Mouse (Mus musculus) testis, adult 2 months (tissue): Measurements from ENCODE around the gene Hdac9.

Source experiments
- CTCF ChIP-seq: fragments of 200-500 bp; IDR thresholded peaks from 2 replicates; pipeline ENCODE4 v1.5.1; 2012; ENCODE audit warnings: low read depth, mild to moderate bottlenecking, inconsistent platforms, low read length, moderate library complexity; ENCODE audit not compliant: control insufficient read depth, insufficient read depth, insufficient replicate concordance
- POLR2A ChIP-seq: fragments of 200-500 bp; IDR thresholded peaks from 2 replicates; pipeline ENCODE4 v1.6.1; 2012; ENCODE audit warnings: low read depth, mild to moderate bottlenecking, inconsistent platforms, low read length, moderate library complexity; ENCODE audit not compliant: control insufficient read depth

GRCm38 (mm10) chr12:34795487-34795886 lies 121.4 kb downstream of the Hdac9 start:
- TF ChIP-seq POLR2A (no peak), CTCF (no peak)
